Mouse (Mus musculus): ENCODE data around the gene Rab7.

GRCm38 (mm10) chr6:87995519-87995918 lies 49.6 kb downstream of the Rab7 start:
- TF ChIP-seq CTCF (IDR thresholded peaks at IDR 0.05; ENCODE audit: control insufficient read depth, insufficient read depth, low read length) (no peak), POLR2A (IDR thresholded peaks at IDR 0.05; ENCODE audit: borderline replicate concordance, control insufficient read depth, low read depth, low read length) (no peak)

Measured in bone marrow, adult 2 months (tissue).